Mouse (Mus musculus) stomach, postnatal 0 days (tissue): ENCODE results near the gene Ensa. TPM values are rescaled to one million over a fixed set of nuclear protein-coding genes. Genes with fewer than 3 reads are reported as not detected.

Experiments
- ATAC-seq: fragments of 200-750 bp; cut with Nextera tagmentation; 2 replicates; pipeline ENCODE4 v1.8.0; 2017; ENCODE audit not compliant: low FRiP score, low TSS enrichment
- DNase-seq: peaks from one replicate; pipeline ENCODE4 v3.0.0-alpha.2; 2016; ENCODE audit warnings: low spot score
- H3K27ac ChIP-seq: fragments of 300-500 bp; sonication (generic); replicated peaks from 2 replicates; pipeline ENCODE4 v1.5.1; 2014; ENCODE audit warnings: mild to moderate bottlenecking, control low read depth
- H3K27me3 ChIP-seq: fragments of 300-500 bp; sonication (generic); 2 replicates; pipeline ENCODE4 v1.6.1; 2014; ENCODE audit warnings: low read length; ENCODE audit not compliant: control insufficient read depth, insufficient read depth
- H3K36me3 ChIP-seq: fragments of 300-500 bp; sonication (generic); 2 replicates; pipeline ENCODE4 v1.6.1; 2014; ENCODE audit warnings: low read length, mixed read lengths; ENCODE audit not compliant: control insufficient read depth, insufficient read depth
- H3K4me1 ChIP-seq: fragments of 300-500 bp; sonication (generic); replicated peaks from 2 replicates; pipeline ENCODE4 v1.6.1; 2014; ENCODE audit warnings: antibody characterized with exemption; ENCODE audit not compliant: control insufficient read depth, insufficient read depth
- H3K4me2 ChIP-seq: fragments of 300-500 bp; sonication (generic); replicated peaks from 2 replicates; pipeline ENCODE4 v1.6.1; 2014; ENCODE audit warnings: low read depth, mild to moderate bottlenecking, control low read depth, moderate library complexity
- H3K4me3 ChIP-seq: fragments of 300-500 bp; sonication (generic); 2 replicates; pipeline ENCODE4 v1.5.1; 2014; ENCODE audit warnings: low read depth, low read length, control low read depth
- H3K9ac ChIP-seq: fragments of 300-500 bp; sonication (generic); 2 replicates; pipeline ENCODE4 v1.6.1; 2014; ENCODE audit warnings: mild to moderate bottlenecking, low read length, control low read depth, mixed read lengths
- H3K9me3 ChIP-seq: fragments of 300-500 bp; sonication (generic); 2 replicates; pipeline ENCODE4 v1.6.1; 2016; ENCODE audit warnings: low read length; ENCODE audit not compliant: control insufficient read depth
- CTCF ChIP-seq: IDR thresholded peaks from 2 replicates; pipeline ENCODE4 v1.5.1; 2016; ENCODE audit warnings: antibody characterized with exemption, low read depth, mild to moderate bottlenecking, moderate library complexity
- EP300 ChIP-seq: optimal IDR thresholded peaks from 2 replicates; pipeline ENCODE3; 2016; ENCODE audit warnings: antibody characterized with exemption
- WGBS: fragments of 180-500 bp; shearing (Covaris S2); extraction: QIAGEN DNeasy Blood & Tissue Kit; methylation state at CpG from one replicate; pipeline ENCODE4 v1.1.7; 2014; 5-methylcytosine and 5-hydroxymethylcytosine counted together
- polyA plus RNA-seq: library from polyadenylated mRNA; unstranded; fragments of >200 nt; fragmentation: Nextera tagmentation; extraction: Ambion mirVana; gene quantifications from 2 replicates; pipeline ENCODE4 v1.2.1, GENCODE M21; 2015

The Ensa gene
- polyA plus RNA-seq, 1 experiment from 2014 or later = 44.2 TPM

- Histone ChIP-seq H3K4me2 (no peak overlapping the region), H3K4me1 (no peaks in the 10 kb centered on the region), H3K27ac (peak overlapping the region; percentile 18; the same call in 1 of the 2 replicates), H3K9ac (no peak overlapping the region), H3K36me3 (peaks cover 34% of the 10 kb centered on the region), H3K27me3 (no peaks in the 10 kb centered on the region), H3K4me3 (no peak overlapping the region), H3K9me3 (no peaks in the 10 kb centered on the region)
- no peak for TF ChIP-seq EP300
- TF ChIP-seq CTCF = peak; percentile 80
- WGBS = 66% methylated on average over 12 of the region's 12 CpGs
- DNase-seq (no peak), ATAC-seq (no peak)
These were observed 8.1 kb downstream of the Ensa start for GRCm38 (mm10) chr3:95632648-95633588.

- Histone ChIP-seq H3K27ac (no peak overlapping the region), H3K9ac (no peak overlapping the region)
- no peak for TF ChIP-seq EP300
- no peak for TF ChIP-seq CTCF
These were observed 10.8 kb downstream of the Ensa start for GRCm38 (mm10) chr3:95635636-95636035.

GRCm38 (mm10) chr3:95636072-95636471 is 11.3 kb downstream of the Ensa start:
- WGBS = 52% methylated on average over 4 of the region's 4 CpGs
- H3K36me3 ChIP-seq = peaks cover 21% of the 10 kb centered on the region

More at GRCm38 (mm10) chr3:95635636-95636035, 10.8 kb downstream of the Ensa start:
- H3K4me3 ChIP-seq = no peak overlapping the region
- no peak overlapping the region for H3K4me2 ChIP-seq
- no peaks in the 10 kb centered on the region for H3K27me3 ChIP-seq
- ATAC-seq (no peak; the same call in 1 of the 2 replicates), DNase-seq (no peak)
- WGBS = 50% methylated on average over 4 of the region's 4 CpGs
- peaks cover 21% of the 10 kb centered on the region for H3K36me3 ChIP-seq
- no peaks in the 10 kb centered on the region for H3K9me3 ChIP-seq
- no peaks in the 10 kb centered on the region for H3K4me1 ChIP-seq

GRCm38 (mm10) chr3:95639694-95640093 is 14.9 kb downstream of the Ensa start:
- no peak for ATAC-seq
- 79% methylated on average over 1 of the region's 1 CpGs for WGBS
- H3K27ac ChIP-seq = no peak overlapping the region

More at GRCm38 (mm10) chr3:95636072-95636471, 11.3 kb downstream of the Ensa start:
- no peak overlapping the region for H3K4me2 ChIP-seq
- DNase-seq = no peak
- H3K27me3 ChIP-seq = no peaks in the 10 kb centered on the region
- no peak for ATAC-seq
- no peak overlapping the region for H3K4me3 ChIP-seq
- H3K9ac ChIP-seq = no peak overlapping the region
- H3K9me3 ChIP-seq = no peaks in the 10 kb centered on the region
- TF ChIP-seq CTCF (no peak), EP300 (no peak)
- H3K4me1 ChIP-seq = no peaks in the 10 kb centered on the region
- H3K27ac ChIP-seq = no peak overlapping the region

GRCm38 (mm10) chr3:95643097-95643496 is 18.3 kb downstream of the Ensa start:
- H3K27ac ChIP-seq = no peak overlapping the region
- H3K4me1 ChIP-seq = no peaks in the 10 kb centered on the region
- TF ChIP-seq CTCF = no peak
- H3K9ac ChIP-seq = no peak overlapping the region
- ATAC-seq (no peak), DNase-seq (no peak)
- H3K4me3 ChIP-seq = no peak overlapping the region
- 72% methylated on average over 7 of the region's 7 CpGs for WGBS
- no peak overlapping the region for H3K4me2 ChIP-seq
- no peaks in the 10 kb centered on the region for H3K9me3 ChIP-seq
- 0 out of 2 replicates have a peak, but pooled peaks cover 1% of the 10 kb centered on the region for H3K36me3 ChIP-seq
- no peaks in the 10 kb centered on the region for H3K27me3 ChIP-seq

More at GRCm38 (mm10) chr3:95639694-95640093, 14.9 kb downstream of the Ensa start:
- H3K9me3 ChIP-seq = no peaks in the 10 kb centered on the region
- H3K4me2 ChIP-seq = no peak overlapping the region
- TF ChIP-seq EP300 (no peak), CTCF (peak; percentile 46)
- H3K9ac ChIP-seq = no peak overlapping the region
- H3K4me1 ChIP-seq = no peaks in the 10 kb centered on the region
- peaks cover 9% of the 10 kb centered on the region for H3K36me3 ChIP-seq
- H3K4me3 ChIP-seq = no peak overlapping the region
- no peak for DNase-seq
- H3K27me3 ChIP-seq = no peaks in the 10 kb centered on the region
